Mouse (Mus musculus): ENCODE results near the gene Flrt1. TPM values are rescaled to one million over a fixed set of nuclear protein-coding genes. Genes with fewer than 3 reads are reported as not detected.

Gene Flrt1
- total RNA-seq (2018; cell fraction: chromatin; rRNA removed), result under 1 TPM in 1 of 26 experiments, not detected in 25; 0.32 TPM
- not detected for total RNA-seq (2018; cell fraction: cytosol; rRNA removed)
- total RNA-seq (2018; cell fraction: nucleus; rRNA removed), result not detected
- polyA plus RNA-seq (2018), result not detected in 3 replicates

GRCm38 (mm10) chr19:7105544-7105943 lies at the start of gene Flrt1:
Gene Flrt1, minus strand, starts transcription at chr19:7105729.
- no peak within 1 kb of the TSS for H3K4me3 ChIP-seq (ENCODE audit: inconsistent target)
- WGBS (ENCODE audit: missing documents), result 94% methylated on average over 9 of the region's 9 CpGs
- H3K79me2 ChIP-seq (ENCODE audit: inconsistent target), result no peaks in the 10 kb centered on the region
- H3K36me3 ChIP-seq (ENCODE audit: inconsistent target), result no peaks in the 10 kb centered on the region
- no peak within 1 kb of the TSS for H3K27ac ChIP-seq

GRCm38 (mm10) chr19:7155196-7155595 lies 49.7 kb upstream of the Flrt1 start:
- H3K4me3 ChIP-seq (ENCODE audit: inconsistent target), result no peak overlapping the region

GRCm38 (mm10) chr19:7153232-7153631 lies 47.7 kb upstream of the Flrt1 start:
- 86% methylated on average over 7 of the region's 7 CpGs for WGBS (ENCODE audit: missing documents)
- no peaks in the 10 kb centered on the region for H3K36me3 ChIP-seq (ENCODE audit: inconsistent target)
- H3K27ac ChIP-seq, result no peak overlapping the region
- no peaks in the 10 kb centered on the region for H3K79me2 ChIP-seq (ENCODE audit: inconsistent target)
- no peak overlapping the region for H3K4me3 ChIP-seq (ENCODE audit: inconsistent target)

More at GRCm38 (mm10) chr19:7155196-7155595, 49.7 kb upstream of the Flrt1 start:
- WGBS (ENCODE audit: missing documents), result 87% methylated on average over 6 of the region's 6 CpGs
- H3K27ac ChIP-seq, result no peak overlapping the region
- H3K36me3 ChIP-seq (ENCODE audit: inconsistent target), result no peaks in the 10 kb centered on the region
- no peaks in the 10 kb centered on the region for H3K79me2 ChIP-seq (ENCODE audit: inconsistent target)

- WGBS (ENCODE audit: missing documents), result 95% methylated on average over 6 of the region's 6 CpGs
- no peaks in the 10 kb centered on the region for H3K36me3 ChIP-seq (ENCODE audit: inconsistent target)
- H3K4me3 ChIP-seq (ENCODE audit: inconsistent target), result no peak overlapping the region
Observed at GRCm38 (mm10) chr19:7151927-7152653, 46.6 kb upstream of the Flrt1 start.

GRCm38 (mm10) chr19:7151300-7151926 lies 45.9 kb upstream of the Flrt1 start:
- no peak overlapping the region for H3K4me3 ChIP-seq (ENCODE audit: inconsistent target)
- H3K36me3 ChIP-seq (ENCODE audit: inconsistent target), result no peaks in the 10 kb centered on the region
- H3K79me2 ChIP-seq (ENCODE audit: inconsistent target), result no peaks in the 10 kb centered on the region
- no peak overlapping the region for H3K27ac ChIP-seq
- WGBS (ENCODE audit: missing documents), result 92% methylated on average over 7 of the region's 7 CpGs

More at GRCm38 (mm10) chr19:7151927-7152653, 46.6 kb upstream of the Flrt1 start:
- Histone ChIP-seq H3K27ac (no peak overlapping the region), H3K79me2 (ENCODE audit: inconsistent target) (no peaks in the 10 kb centered on the region)

GRCm38 (mm10) chr19:7149158-7149685 lies 43.7 kb upstream of the Flrt1 start:
- H3K27ac ChIP-seq, result no peak overlapping the region
- H3K36me3 ChIP-seq (ENCODE audit: inconsistent target), result no peaks in the 10 kb centered on the region
- no peak overlapping the region for H3K4me3 ChIP-seq (ENCODE audit: inconsistent target)
- WGBS (ENCODE audit: missing documents), result 88% methylated on average over 7 of the region's 7 CpGs
- H3K79me2 ChIP-seq (ENCODE audit: inconsistent target), result no peaks in the 10 kb centered on the region

- Histone ChIP-seq H3K27ac (no peak overlapping the region), H3K4me3 (ENCODE audit: inconsistent target) (no peak overlapping the region), H3K79me2 (ENCODE audit: inconsistent target) (no peaks in the 10 kb centered on the region), H3K36me3 (ENCODE audit: inconsistent target) (no peaks in the 10 kb centered on the region)
- 55% methylated on average over 8 of the region's 8 CpGs for WGBS (ENCODE audit: missing documents)
Observed at GRCm38 (mm10) chr19:7148541-7149085, 43.1 kb upstream of the Flrt1 start.

GRCm38 (mm10) chr19:7148096-7148495 lies 42.6 kb upstream of the Flrt1 start:
- Histone ChIP-seq H3K27ac (no peak overlapping the region), H3K79me2 (ENCODE audit: inconsistent target) (no peaks in the 10 kb centered on the region), H3K4me3 (ENCODE audit: inconsistent target) (no peak overlapping the region), H3K36me3 (ENCODE audit: inconsistent target) (no peaks in the 10 kb centered on the region)
- 55% methylated on average over 4 of the region's 4 CpGs for WGBS (ENCODE audit: missing documents)

GRCm38 (mm10) chr19:7146376-7146775 lies 40.8 kb upstream of the Flrt1 start:
- H3K79me2 ChIP-seq (ENCODE audit: inconsistent target), result no peaks in the 10 kb centered on the region

GRCm38 (mm10) chr19:7144458-7144857 lies 38.9 kb upstream of the Flrt1 start:
- 87% methylated on average over 3 of the region's 3 CpGs for WGBS (ENCODE audit: missing documents)
- H3K4me3 ChIP-seq (ENCODE audit: inconsistent target), result no peak overlapping the region
- no peaks in the 10 kb centered on the region for H3K36me3 ChIP-seq (ENCODE audit: inconsistent target)
- H3K79me2 ChIP-seq (ENCODE audit: inconsistent target), result no peaks in the 10 kb centered on the region
- no peak overlapping the region for H3K27ac ChIP-seq

More at GRCm38 (mm10) chr19:7146376-7146775, 40.8 kb upstream of the Flrt1 start:
- Histone ChIP-seq H3K27ac (no peak overlapping the region), H3K36me3 (ENCODE audit: inconsistent target) (no peaks in the 10 kb centered on the region), H3K4me3 (ENCODE audit: inconsistent target) (no peak overlapping the region)
- 94% methylated on average over 12 of the region's 13 CpGs for WGBS (ENCODE audit: missing documents)

- Histone ChIP-seq H3K79me2 (ENCODE audit: inconsistent target) (no peaks in the 10 kb centered on the region), H3K4me3 (ENCODE audit: inconsistent target) (no peak overlapping the region), H3K27ac (no peak overlapping the region), H3K36me3 (ENCODE audit: inconsistent target) (no peaks in the 10 kb centered on the region)
- WGBS (ENCODE audit: missing documents), result 2% methylated on average over 20 of the region's 20 CpGs
Observed at GRCm38 (mm10) chr19:7143854-7144253, 38.3 kb upstream of the Flrt1 start.

GRCm38 (mm10) chr19:7142207-7142915 lies 36.8 kb upstream of the Flrt1 start:
- Histone ChIP-seq H3K4me3 (ENCODE audit: inconsistent target) (no peak overlapping the region), H3K36me3 (ENCODE audit: inconsistent target) (no peaks in the 10 kb centered on the region), H3K27ac (no peak overlapping the region), H3K79me2 (ENCODE audit: inconsistent target) (no peaks in the 10 kb centered on the region)
- WGBS (ENCODE audit: missing documents), result 92% methylated on average over 5 of the region's 5 CpGs

GRCm38 (mm10) chr19:7140856-7141421 lies 35.4 kb upstream of the Flrt1 start:
- no peak overlapping the region for H3K27ac ChIP-seq
- H3K79me2 ChIP-seq (ENCODE audit: inconsistent target), result no peaks in the 10 kb centered on the region

GRCm38 (mm10) chr19:7140373-7140772 lies 34.8 kb upstream of the Flrt1 start:
- no peaks in the 10 kb centered on the region for H3K36me3 ChIP-seq (ENCODE audit: inconsistent target)
- no peak overlapping the region for H3K27ac ChIP-seq
- no peaks in the 10 kb centered on the region for H3K79me2 ChIP-seq (ENCODE audit: inconsistent target)
- WGBS (ENCODE audit: missing documents), result 97% methylated on average over 6 of the region's 6 CpGs
- H3K4me3 ChIP-seq (ENCODE audit: inconsistent target), result no peak overlapping the region

More at GRCm38 (mm10) chr19:7140856-7141421, 35.4 kb upstream of the Flrt1 start:
- Histone ChIP-seq H3K36me3 (ENCODE audit: inconsistent target) (no peaks in the 10 kb centered on the region), H3K4me3 (ENCODE audit: inconsistent target) (no peak overlapping the region)
- WGBS (ENCODE audit: missing documents), result 96% methylated on average over 12 of the region's 12 CpGs
